Mouse (Mus musculus): ENCODE data around the gene Rusc2. TPM values are rescaled to one million over a fixed set of nuclear protein-coding genes. Genes with fewer than 3 reads are reported as not detected.
A peak's percentile ranks its signal among the peaks of the same experiment; 100 is the strongest.

Rusc2 gene
- polyA plus RNA-seq, 1 experiment: not detected

DNA sequence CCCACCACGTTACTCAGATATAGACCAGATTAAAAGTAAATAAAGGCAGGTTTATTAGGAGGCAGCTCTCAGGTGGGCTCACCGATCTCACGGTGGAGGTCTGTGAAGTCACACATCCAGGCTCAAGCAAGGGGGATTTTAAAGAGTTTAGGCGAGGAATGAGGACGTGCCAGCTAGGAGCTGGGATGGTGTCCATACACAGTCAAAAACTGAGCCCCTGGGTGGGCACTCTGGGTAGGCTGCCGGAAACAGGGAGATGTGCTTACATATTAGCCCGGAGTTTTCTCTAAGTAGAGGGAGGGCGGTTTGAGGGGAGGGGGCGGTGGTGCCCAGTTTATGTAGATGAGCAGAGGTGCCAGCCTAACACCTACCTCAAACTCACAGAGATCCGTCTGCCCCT is 828 bp upstream of the Rusc2 start:
- Histone ChIP-seq H3K27ac (ENCODE audit: insufficient read depth, low read depth, low read length) (no peak overlapping the region), H3K4me1 (ENCODE audit: control insufficient read depth, insufficient read depth, low read length) (peaks cover 10% of the 10 kb centered on the region), H3K4me3 (ENCODE audit: insufficient read depth, low read depth, low read length) (peak overlapping the region; percentile 99)
- WGBS: 36% methylated on average over 10 of the region's 10 CpGs
- TF ChIP-seq CTCF (IDR thresholded peaks at IDR 0.05; ENCODE audit: insufficient read depth, low read depth, low read length) (no peak), POLR2A (IDR thresholded peaks at IDR 0.05; ENCODE audit: insufficient read depth, low read depth, low read length) (no peak)

DNA sequence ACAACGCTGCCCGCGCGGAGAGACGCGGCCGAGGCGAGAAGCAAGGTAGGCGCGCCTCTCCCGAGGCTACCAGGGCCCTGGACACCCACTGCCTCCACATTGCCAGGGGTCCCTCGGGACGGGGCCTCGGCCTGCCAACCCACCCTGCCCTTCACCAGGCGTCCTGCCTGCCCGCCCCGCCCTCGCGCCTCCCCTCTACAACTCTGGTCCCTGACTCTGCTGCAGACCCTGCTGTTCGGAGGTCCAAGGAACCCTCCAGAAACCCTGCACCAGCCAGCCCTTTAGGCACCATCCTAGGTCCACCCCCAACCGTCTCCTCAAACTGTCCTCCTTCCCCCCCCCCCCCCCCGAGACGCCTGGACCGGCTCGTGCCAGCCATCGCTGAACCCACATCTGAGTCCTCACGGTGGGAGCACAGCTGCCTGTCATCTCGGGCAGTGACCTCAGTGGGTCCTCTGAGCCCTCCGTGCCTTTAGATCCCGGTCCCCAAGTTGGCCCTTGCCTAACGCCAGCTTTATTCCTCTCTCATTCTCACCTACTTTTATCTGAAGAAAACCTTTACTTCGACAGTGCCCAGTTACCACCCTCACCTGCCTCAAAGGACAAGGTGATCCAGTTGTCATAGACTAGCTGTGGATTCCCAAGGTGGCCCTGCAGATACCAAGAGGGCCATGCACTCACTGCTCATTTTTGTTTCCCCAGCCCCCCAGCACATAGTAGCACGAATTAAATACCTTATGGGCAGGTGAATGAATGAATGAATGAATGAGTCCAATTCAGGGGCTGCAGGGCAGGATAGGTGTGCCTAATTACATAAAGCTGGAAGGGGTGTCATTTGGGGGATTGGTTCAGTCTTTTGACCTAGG is 609 bp downstream of the Rusc2 start:
- Histone ChIP-seq H3K4me1 (ENCODE audit: control insufficient read depth, insufficient read depth, low read length) (peaks cover 10% of the 10 kb centered on the region), H3K4me3 (ENCODE audit: insufficient read depth, low read depth, low read length) (peak overlapping the region; percentile 99), H3K27ac (ENCODE audit: insufficient read depth, low read depth, low read length) (peak overlapping the region; percentile 86)
- WGBS: 2% methylated on average over 32 of the region's 33 CpGs
- no peak for TF ChIP-seq CTCF (IDR thresholded peaks at IDR 0.05; ENCODE audit: insufficient read depth, low read depth, low read length)
- TF ChIP-seq POLR2A (IDR thresholded peaks at IDR 0.05; ENCODE audit: insufficient read depth, low read depth, low read length): no peak; the same call in 1 of the 2 replicates

DNA sequence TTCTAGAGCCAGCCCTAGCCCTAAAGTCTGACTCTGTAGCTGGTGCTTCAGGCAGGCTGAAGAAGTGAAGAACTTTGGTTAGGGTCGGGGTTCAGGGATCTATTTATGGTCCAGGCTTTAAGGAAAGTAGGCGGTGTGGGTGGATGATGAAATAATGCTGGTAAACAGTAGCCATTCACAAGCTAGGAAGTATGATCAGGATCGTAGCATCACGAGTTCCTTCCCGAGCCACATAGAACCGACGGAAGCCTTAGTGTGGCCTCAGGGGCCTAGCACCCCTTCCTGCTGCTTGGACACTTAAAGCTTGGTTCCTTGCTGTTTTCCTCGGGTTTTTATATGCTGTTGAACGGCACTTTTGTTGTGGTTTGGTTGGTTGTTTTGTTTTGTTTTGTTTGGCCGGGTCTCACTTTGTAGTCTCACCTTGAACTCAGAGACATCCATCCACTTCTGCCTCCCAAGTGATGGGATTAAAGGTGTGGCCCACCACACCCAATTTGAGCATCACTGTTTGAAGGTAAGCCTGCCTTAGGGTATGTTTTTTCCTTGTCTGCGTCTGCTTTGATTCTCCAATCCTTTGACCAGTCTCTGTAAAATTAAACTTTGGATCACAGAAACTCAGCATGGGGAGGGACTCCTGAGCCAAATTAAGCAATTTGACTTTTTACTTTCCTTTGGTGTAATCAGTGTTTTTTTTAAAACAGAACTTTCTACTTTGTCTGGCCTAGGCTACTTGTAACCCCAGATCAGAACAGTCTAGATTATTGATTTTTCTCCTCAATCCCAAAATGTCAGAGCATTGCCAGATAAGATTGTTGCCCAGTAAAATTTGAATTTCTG is 1.7 kb downstream of the Rusc2 start:
- Histone ChIP-seq H3K4me1 (ENCODE audit: control insufficient read depth, insufficient read depth, low read length) (peaks cover 10% of the 10 kb centered on the region), H3K27ac (ENCODE audit: insufficient read depth, low read depth, low read length) (peak overlapping the region; percentile 13; the same call in 1 of the 2 replicates), H3K4me3 (ENCODE audit: insufficient read depth, low read depth, low read length) (peak overlapping the region; percentile 42)
- no peak for TF ChIP-seq CTCF (IDR thresholded peaks at IDR 0.05; ENCODE audit: insufficient read depth, low read depth, low read length)
- TF ChIP-seq POLR2A (IDR thresholded peaks at IDR 0.05; ENCODE audit: insufficient read depth, low read depth, low read length): no peak
- WGBS: 18% methylated on average over 11 of the region's 11 CpGs

DNA sequence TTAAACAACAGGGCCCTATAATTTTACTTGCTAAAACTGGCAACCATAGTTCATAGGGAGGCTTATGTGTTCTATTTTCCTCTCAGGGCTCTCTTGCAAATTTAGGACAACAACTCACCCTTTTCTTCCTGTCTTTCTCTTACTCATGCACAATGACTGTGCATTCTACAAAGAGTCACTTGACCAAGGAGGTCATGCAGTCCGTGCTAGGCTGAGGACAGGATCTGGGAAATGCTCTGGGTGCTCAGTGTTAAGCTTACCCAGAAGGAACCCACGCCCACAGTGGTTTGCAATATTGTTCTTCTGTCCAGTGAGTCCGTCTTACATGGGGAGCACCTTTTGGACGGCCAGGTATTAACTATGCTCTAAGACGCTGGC is 2.3 kb downstream of the Rusc2 start:
- Histone ChIP-seq H3K27ac (ENCODE audit: insufficient read depth, low read depth, low read length) (no peak overlapping the region), H3K4me3 (ENCODE audit: insufficient read depth, low read depth, low read length) (no peak overlapping the region), H3K4me1 (ENCODE audit: control insufficient read depth, insufficient read depth, low read length) (peaks cover 10% of the 10 kb centered on the region)
- TF ChIP-seq POLR2A (IDR thresholded peaks at IDR 0.05; ENCODE audit: insufficient read depth, low read depth, low read length) (no peak), CTCF (IDR thresholded peaks at IDR 0.05; ENCODE audit: insufficient read depth, low read depth, low read length) (no peak)
- WGBS: 76% methylated on average over 5 of the region's 5 CpGs

DNA sequence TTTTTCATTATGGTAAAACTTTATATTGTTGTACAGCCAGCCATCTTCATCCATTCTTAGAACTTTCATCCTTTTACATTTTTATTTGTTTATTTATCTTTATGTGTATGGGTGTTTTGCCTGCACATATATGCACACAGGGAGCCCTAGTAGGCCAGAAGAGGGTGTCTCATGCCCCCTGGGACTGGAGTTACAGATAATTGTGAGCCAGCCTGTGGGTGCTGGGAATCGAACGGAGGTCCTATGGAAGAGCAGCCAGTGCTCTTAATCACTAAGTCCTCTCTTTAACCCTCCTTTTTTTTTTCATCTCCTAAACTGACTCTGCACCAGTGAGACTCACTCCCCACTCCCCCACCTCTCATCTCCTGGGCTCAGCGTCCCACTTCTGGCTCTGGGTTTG is 2.8 kb downstream of the Rusc2 start:
- 93% methylated on average over 3 of the region's 3 CpGs for WGBS
- no peak for TF ChIP-seq CTCF (IDR thresholded peaks at IDR 0.05; ENCODE audit: insufficient read depth, low read depth, low read length)
- peaks cover 10% of the 10 kb centered on the region for H3K4me1 ChIP-seq (ENCODE audit: control insufficient read depth, insufficient read depth, low read length)
- H3K27ac ChIP-seq (ENCODE audit: insufficient read depth, low read depth, low read length): no peak overlapping the region
- H3K4me3 ChIP-seq (ENCODE audit: insufficient read depth, low read depth, low read length): no peak overlapping the region

DNA sequence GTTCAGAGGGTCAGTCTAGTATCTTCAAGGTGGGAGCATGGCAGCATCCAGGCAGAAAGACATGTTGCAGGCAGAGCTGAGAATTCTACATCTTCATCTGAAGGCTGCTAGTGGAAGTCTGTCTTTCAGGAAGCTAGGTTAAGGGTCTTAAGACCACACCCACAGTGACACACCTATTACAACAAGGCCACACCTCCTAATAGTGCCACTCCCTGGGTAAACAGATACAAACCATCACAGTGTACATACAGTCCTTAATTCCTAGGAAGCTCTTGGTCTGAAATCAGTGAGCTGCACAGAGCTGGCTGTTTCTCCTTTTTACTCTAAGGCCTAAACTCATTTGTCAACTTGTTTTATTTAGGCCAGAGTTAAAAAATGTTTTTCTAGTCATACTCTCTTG is 5.2 kb downstream of the Rusc2 start:
- TF ChIP-seq CTCF (IDR thresholded peaks at IDR 0.05; ENCODE audit: insufficient read depth, low read depth, low read length) (no peak), POLR2A (IDR thresholded peaks at IDR 0.05; ENCODE audit: insufficient read depth, low read depth, low read length) (no peak)
- no peak overlapping the region for H3K27ac ChIP-seq (ENCODE audit: insufficient read depth, low read depth, low read length)
- H3K4me3 ChIP-seq (ENCODE audit: insufficient read depth, low read depth, low read length): no peak overlapping the region
- peaks cover 10% of the 10 kb centered on the region for H3K4me1 ChIP-seq (ENCODE audit: control insufficient read depth, insufficient read depth, low read length)

DNA sequence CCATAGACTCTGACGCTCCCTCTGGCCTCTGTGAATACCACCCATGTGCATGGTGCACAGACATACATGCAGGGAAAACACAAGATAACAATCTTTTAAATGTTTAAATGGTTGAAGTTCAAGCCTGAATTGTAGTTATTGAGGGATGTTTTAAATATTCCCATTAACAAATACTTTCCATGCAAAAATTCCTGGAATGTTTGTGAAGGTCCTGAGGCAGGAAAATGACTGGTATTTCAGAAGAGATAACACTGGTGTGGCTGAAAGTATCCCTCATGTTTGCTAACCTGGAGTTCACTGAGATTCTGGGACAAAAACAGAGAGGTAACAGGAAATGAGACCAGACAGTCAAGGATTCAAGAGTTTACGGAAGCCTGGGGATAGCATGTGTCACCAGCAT is 7.6 kb downstream of the Rusc2 start:
- Histone ChIP-seq H3K27ac (ENCODE audit: insufficient read depth, low read depth, low read length) (no peak overlapping the region), H3K4me1 (ENCODE audit: control insufficient read depth, insufficient read depth, low read length) (peaks cover 12% of the 10 kb centered on the region), H3K4me3 (ENCODE audit: insufficient read depth, low read depth, low read length) (no peak overlapping the region)
- no peak for TF ChIP-seq POLR2A (IDR thresholded peaks at IDR 0.05; ENCODE audit: insufficient read depth, low read depth, low read length)
- TF ChIP-seq CTCF (IDR thresholded peaks at IDR 0.05; ENCODE audit: insufficient read depth, low read depth, low read length): no peak
- WGBS: 83% methylated on average over 2 of the region's 2 CpGs

DNA sequence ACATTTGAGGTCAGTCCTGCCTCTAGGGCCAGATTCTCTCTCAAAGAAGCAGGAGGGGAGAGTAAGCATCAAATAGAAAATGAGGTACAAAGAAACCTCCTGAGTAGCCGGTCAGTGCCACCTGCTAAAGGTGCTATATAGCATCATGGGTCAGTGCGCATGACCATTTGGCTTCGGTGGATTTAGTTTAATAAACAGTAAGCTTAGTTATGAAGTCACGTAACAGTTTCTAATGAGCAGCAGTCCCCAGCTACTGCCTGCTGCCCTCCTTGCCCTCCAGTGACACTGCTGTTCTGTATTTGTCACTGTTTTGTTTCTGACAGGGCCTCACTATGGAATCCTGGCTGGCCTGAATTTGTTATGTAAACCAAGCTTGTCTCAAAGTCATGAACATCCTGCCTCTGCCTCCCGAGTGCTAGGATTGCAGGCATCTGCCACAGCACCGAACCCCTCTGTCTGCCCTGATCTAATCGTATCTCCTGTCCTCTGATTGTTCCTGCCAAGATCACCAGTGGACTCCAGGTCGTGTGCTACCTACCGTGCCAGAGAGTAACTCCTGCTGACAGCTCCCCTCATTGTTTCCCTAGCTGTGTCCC is 8.2 kb downstream of the Rusc2 start:
- no peak overlapping the region for H3K27ac ChIP-seq (ENCODE audit: insufficient read depth, low read depth, low read length)

More for the DNA sequence above, 8.2 kb downstream of the Rusc2 start:
- no peak for TF ChIP-seq CTCF (IDR thresholded peaks at IDR 0.05; ENCODE audit: insufficient read depth, low read depth, low read length)
- no peak for TF ChIP-seq POLR2A (IDR thresholded peaks at IDR 0.05; ENCODE audit: insufficient read depth, low read depth, low read length)
- 66% methylated on average over 9 of the region's 9 CpGs for WGBS
- Histone ChIP-seq H3K4me1 (ENCODE audit: control insufficient read depth, insufficient read depth, low read length) (peaks cover 13% of the 10 kb centered on the region), H3K4me3 (ENCODE audit: insufficient read depth, low read depth, low read length) (no peak overlapping the region)

Data from olfactory bulb, adult 2 months (tissue).